Mouse (Mus musculus): ENCODE data around the gene Alkbh3. TPM values are rescaled to one million over a fixed set of nuclear protein-coding genes. Genes with fewer than 3 reads are reported as not detected.

The Alkbh3 gene
- total and polyA plus RNA-seq, 3 experiments, result not detected

DNA sequence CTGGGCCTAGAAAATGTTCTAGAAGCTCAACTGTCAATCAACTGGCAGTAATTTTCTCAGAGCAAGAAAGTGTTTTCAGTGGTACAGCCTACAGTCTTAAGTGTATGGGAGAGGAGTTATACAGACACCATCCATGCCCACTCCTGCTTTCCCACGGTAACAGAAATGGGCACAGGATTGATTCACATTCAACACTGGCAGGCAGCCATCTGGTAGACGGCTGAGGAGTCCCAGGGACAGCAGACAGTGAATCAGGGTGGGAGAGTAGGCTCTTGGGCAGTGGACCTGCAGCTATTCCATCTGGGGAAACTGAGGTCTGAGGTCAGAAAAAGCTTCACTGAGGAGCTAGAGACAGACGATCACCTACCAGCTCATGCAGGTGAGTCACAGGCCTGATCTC lies 39.0 kb downstream of the Alkbh3 start:
- peaks cover 0 to 11% of the 10 kb centered on the region in 2 experiments; a peak in 2 of 4 replicates for H3K27me3 ChIP-seq (ENCODE audit: control insufficient read depth in 1 of 2, insufficient read depth in 2 of 2, low read length in 2 of 2)
- H3K4me3 ChIP-seq (ENCODE audit: control insufficient read depth in 1 of 2, insufficient read depth in 1 of 2, low read depth in 2 of 2, low read length in 2 of 2), result no peak overlapping the region
- no peak overlapping the region for H3K9ac ChIP-seq (ENCODE audit: control insufficient read depth, low read depth, low read length, poor library complexity, severe bottlenecking)
- no peak for DNase-seq (ENCODE audit: low read depth, low spot score)
- TF ChIP-seq POLR2AphosphoS2 (IDR thresholded peaks at IDR 0.05; ENCODE audit: low read length) (no peak), USF1 (IDR thresholded peaks at IDR 0.05; ENCODE audit: low read depth, low read length) (no peak), POLR2AphosphoS5 (IDR thresholded peaks at IDR 0.05; ENCODE audit: borderline replicate concordance, low read depth, low read length) (no peak), MEF2A (IDR thresholded peaks at IDR 0.05; ENCODE audit: extremely low read depth, insufficient replicate concordance, low read depth, low read length, poor library complexity, severe bottlenecking) (no peak), MAX (IDR thresholded peaks at IDR 0.05; ENCODE audit: low read length) (no peak), MXI1 (IDR thresholded peaks at IDR 0.05; ENCODE audit: low read depth, low read length) (no peak), MAZ (IDR thresholded peaks at IDR 0.05; ENCODE audit: low read depth, low read length) (no peak), KAT2A (conservative IDR thresholded peaks at IDR 0.05; ENCODE audit: low read depth, low read length) (no peak), CHD2 (IDR thresholded peaks at IDR 0.05; ENCODE audit: low read length) (no peak), ZNF384 (IDR thresholded peaks at IDR 0.05; ENCODE audit: low read depth, low read length) (no peak)
- no peaks in the 10 kb centered on the region for H3K9me3 ChIP-seq (replicated peaks; ENCODE audit: insufficient read depth, low read length)
- no peak overlapping the region for H3K27ac ChIP-seq (ENCODE audit: control insufficient read depth, low read depth, low read length)
- no peaks in the 10 kb centered on the region for H3K36me3 ChIP-seq (ENCODE audit: control insufficient read depth in 1 of 2, insufficient read depth in 2 of 2, low read length in 2 of 2)
- no peaks in the 10 kb centered on the region for H3K4me1 ChIP-seq (ENCODE audit: control insufficient read depth in 1 of 2, insufficient read depth in 2 of 2, low read length in 2 of 2)
- H3K79me2 ChIP-seq (ENCODE audit: control insufficient read depth, insufficient read depth, low read length, poor library complexity), result no peaks in the 10 kb centered on the region

- TF ChIP-seq SIN3A (IDR thresholded peaks at IDR 0.05; ENCODE audit: low read length) (no peak), KAT2A (conservative IDR thresholded peaks at IDR 0.05; ENCODE audit: low read depth, low read length) (no peak)
- DNase-seq (ENCODE audit: low read depth, low spot score), result no peak
- Histone ChIP-seq H3K9ac (ENCODE audit: control insufficient read depth, low read depth, low read length, poor library complexity, severe bottlenecking) (no peak overlapping the region), H3K36me3 (ENCODE audit: control insufficient read depth in 1 of 2, insufficient read depth in 2 of 2, low read length in 2 of 2) (no peaks in the 10 kb centered on the region), H3K4me3 (ENCODE audit: control insufficient read depth in 1 of 2, insufficient read depth in 1 of 2, low read depth in 2 of 2, low read length in 2 of 2) (no peak overlapping the region), H3K9me3 (replicated peaks; ENCODE audit: insufficient read depth, low read length) (no peaks in the 10 kb centered on the region), H3K27ac (ENCODE audit: control insufficient read depth, low read depth, low read length) (no peak overlapping the region), H3K79me2 (ENCODE audit: control insufficient read depth, insufficient read depth, low read length, poor library complexity) (no peaks in the 10 kb centered on the region), H3K4me1 (ENCODE audit: control insufficient read depth in 1 of 2, insufficient read depth in 2 of 2, low read length in 2 of 2) (no peaks in the 10 kb centered on the region), H3K27me3 (ENCODE audit: control insufficient read depth in 1 of 2, insufficient read depth in 2 of 2, low read length in 2 of 2) (no peaks in the 10 kb centered on the region)
Observed at GRCm38 (mm10) chr2:93964494-93965160, 46.0 kb downstream of the Alkbh3 start.

- no peaks in the 10 kb centered on the region for H3K36me3 ChIP-seq (ENCODE audit: control insufficient read depth in 1 of 2, insufficient read depth in 2 of 2, low read length in 2 of 2)
- no peak for DNase-seq (ENCODE audit: low read depth, low spot score)
- no peak for TF ChIP-seq MAZ (IDR thresholded peaks at IDR 0.05; ENCODE audit: low read depth, low read length)
- TF ChIP-seq GABPA (IDR thresholded peaks at IDR 0.05; ENCODE audit: low read depth, low read length), result no peak
- TF ChIP-seq POLR2AphosphoS5 (IDR thresholded peaks at IDR 0.05; ENCODE audit: borderline replicate concordance, low read depth, low read length), result no peak
- TF ChIP-seq ZKSCAN1 (IDR thresholded peaks at IDR 0.05; ENCODE audit: low read depth, low read length), result no peak
- no peak for TF ChIP-seq ZMIZ1 (IDR thresholded peaks at IDR 0.05; ENCODE audit: low read depth, low read length)
- TF ChIP-seq POLR2A (IDR thresholded peaks at IDR 0.05; ENCODE audit: control insufficient read depth in 1 of 2, insufficient read depth in 1 of 2, low read depth in 1 of 2, low read length in 2 of 2, poor library complexity in 1 of 2), result no peak
- no peak for TF ChIP-seq ZNF384 (IDR thresholded peaks at IDR 0.05; ENCODE audit: low read depth, low read length)
- TF ChIP-seq NRF1 (IDR thresholded peaks at IDR 0.05; ENCODE audit: insufficient read depth, low read depth, low read length, poor library complexity, severe bottlenecking), result no peak
- no peak for TF ChIP-seq CHD2 (IDR thresholded peaks at IDR 0.05; ENCODE audit: low read length)
- no peak for TF ChIP-seq TCF12 (IDR thresholded peaks at IDR 0.05; ENCODE audit: low read depth, low read length)
- no peak for TF ChIP-seq MEF2A (IDR thresholded peaks at IDR 0.05; ENCODE audit: extremely low read depth, insufficient replicate concordance, low read depth, low read length, poor library complexity, severe bottlenecking)
- TF ChIP-seq KAT2A (conservative IDR thresholded peaks at IDR 0.05; ENCODE audit: low read depth, low read length), result no peak
- no peak for TF ChIP-seq CHD1 (IDR thresholded peaks at IDR 0.05; ENCODE audit: low read depth, low read length)
- TF ChIP-seq HCFC1 (IDR thresholded peaks at IDR 0.05; ENCODE audit: low read depth, low read length), result no peak
- no peak for TF ChIP-seq POLR2AphosphoS2 (IDR thresholded peaks at IDR 0.05; ENCODE audit: low read length)
- no peak overlapping the region for H3K4me3 ChIP-seq (ENCODE audit: control insufficient read depth in 1 of 2, insufficient read depth in 1 of 2, low read depth in 2 of 2, low read length in 2 of 2)
- no peaks in the 10 kb centered on the region for H3K79me2 ChIP-seq (ENCODE audit: control insufficient read depth, insufficient read depth, low read length, poor library complexity)
- H3K9me3 ChIP-seq (replicated peaks; ENCODE audit: insufficient read depth, low read length), result no peaks in the 10 kb centered on the region
- H3K27me3 ChIP-seq (ENCODE audit: control insufficient read depth in 1 of 2, insufficient read depth in 2 of 2, low read length in 2 of 2), result no peaks in the 10 kb centered on the region
- H3K27ac ChIP-seq (ENCODE audit: control insufficient read depth, low read depth, low read length), result no peak overlapping the region
- no peak overlapping the region for H3K9ac ChIP-seq (ENCODE audit: control insufficient read depth, low read depth, low read length, poor library complexity, severe bottlenecking)
- H3K4me1 ChIP-seq (ENCODE audit: control insufficient read depth in 1 of 2, insufficient read depth in 2 of 2, low read length in 2 of 2), result no peaks in the 10 kb centered on the region
Observed at GRCm38 (mm10) chr2:93963802-93964201, 46.8 kb downstream of the Alkbh3 start.

Measured in MEL (cell line).